Mouse (Mus musculus): Measurements from ENCODE around the gene Runx3. TPM values are rescaled to one million over a fixed set of nuclear protein-coding genes. Genes with fewer than 3 reads are reported as not detected.

The Runx3 gene
- polyA plus RNA-seq, 1 experiment from 2014 or later = 0.20 TPM

DNA sequence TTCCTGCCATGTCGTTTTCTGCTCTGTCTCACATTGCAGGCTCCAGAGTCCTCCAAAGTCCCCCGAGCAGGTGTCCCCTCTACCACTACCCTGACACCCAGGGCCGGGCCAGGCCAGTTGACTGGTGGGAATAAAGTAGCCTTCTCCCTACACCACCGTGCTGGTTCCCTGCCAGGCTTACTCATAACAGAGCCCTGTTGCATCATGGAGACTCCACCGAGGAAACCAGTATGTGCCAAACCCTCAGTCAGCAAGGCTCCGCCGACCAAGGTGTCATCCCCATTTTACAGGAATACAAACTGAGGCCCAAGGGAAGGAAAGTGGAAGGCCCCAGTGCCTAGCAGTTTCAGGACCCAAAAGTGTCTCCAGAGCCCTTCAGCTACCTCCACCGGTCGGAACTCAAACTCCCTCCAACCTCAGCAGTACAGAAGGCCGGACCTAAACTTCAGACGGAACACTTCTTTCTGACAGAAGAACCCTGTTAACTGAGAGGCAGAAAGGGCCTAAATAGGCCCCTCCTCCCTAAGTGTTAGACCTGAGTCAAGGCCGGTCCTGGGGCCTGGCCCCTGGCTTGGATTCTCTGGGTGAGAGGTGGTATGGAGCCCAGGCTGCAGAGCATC, 1.5 kb upstream of the Runx3 start:
- Histone ChIP-seq H3K9me3 (ENCODE audit: control insufficient read depth, low read length) (no peaks in the 10 kb centered on the region), H3K4me1 (replicated peaks; ENCODE audit: control insufficient read depth, insufficient read depth, low read length) (no peaks in the 10 kb centered on the region), H3K4me3 (ENCODE audit: low read depth, low read length) (no peak overlapping the region), H3K9ac (ENCODE audit: low read length) (no peak overlapping the region), H3K4me2 (ENCODE audit: low read length) (no peak overlapping the region), H3K36me3 (ENCODE audit: control insufficient read depth, insufficient read depth, low read length) (no peaks in the 10 kb centered on the region), H3K27ac (ENCODE audit: low read depth) (no peak overlapping the region), H3K27me3 (replicated peaks; ENCODE audit: control insufficient read depth, insufficient read depth, low read length) (no peaks in the 10 kb centered on the region)
- DNase-seq (ENCODE audit: low spot score) (no peak), ATAC-seq (replicated peaks; ENCODE audit: low FRiP score, low TSS enrichment, low read depth) (no peak)
- 92% methylated on average over 12 of the region's 12 CpGs for WGBS

DNA sequence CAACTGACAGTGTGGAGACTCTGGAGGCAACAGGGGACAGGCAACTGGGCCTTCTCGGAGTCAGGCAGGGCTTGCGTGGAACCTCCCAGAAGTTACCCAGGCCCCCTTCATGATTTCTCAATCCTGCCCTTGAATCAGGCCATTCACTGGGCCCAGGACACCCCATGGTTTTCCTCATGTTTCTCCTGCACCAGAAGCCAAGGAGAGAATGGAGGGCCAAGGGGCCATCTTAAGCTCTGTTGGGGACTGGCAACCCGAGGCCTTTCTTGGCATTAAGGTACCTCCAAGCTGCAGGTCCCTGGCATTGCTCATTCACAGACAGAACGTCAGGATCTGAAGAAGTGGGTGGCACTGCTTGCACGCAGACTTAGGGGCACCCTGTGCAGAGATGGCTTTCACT, 3.3 kb downstream of the Runx3 start:
- DNase-seq (ENCODE audit: low spot score) = no peak
- WGBS = 84% methylated on average over 5 of the region's 5 CpGs
- Histone ChIP-seq H3K4me2 (ENCODE audit: low read length) (no peak overlapping the region), H3K36me3 (ENCODE audit: control insufficient read depth, insufficient read depth, low read length) (no peaks in the 10 kb centered on the region), H3K4me1 (replicated peaks; ENCODE audit: control insufficient read depth, insufficient read depth, low read length) (no peaks in the 10 kb centered on the region), H3K9me3 (ENCODE audit: control insufficient read depth, low read length) (no peaks in the 10 kb centered on the region), H3K27ac (ENCODE audit: low read depth) (no peak overlapping the region), H3K9ac (ENCODE audit: low read length) (no peak overlapping the region), H3K27me3 (replicated peaks; ENCODE audit: control insufficient read depth, insufficient read depth, low read length) (0 out of 2 replicates have a peak, but pooled peaks cover 4% of the 10 kb centered on the region), H3K4me3 (ENCODE audit: low read depth, low read length) (no peak overlapping the region)
- no peak for ATAC-seq (replicated peaks; ENCODE audit: low FRiP score, low TSS enrichment, low read depth)

DNA sequence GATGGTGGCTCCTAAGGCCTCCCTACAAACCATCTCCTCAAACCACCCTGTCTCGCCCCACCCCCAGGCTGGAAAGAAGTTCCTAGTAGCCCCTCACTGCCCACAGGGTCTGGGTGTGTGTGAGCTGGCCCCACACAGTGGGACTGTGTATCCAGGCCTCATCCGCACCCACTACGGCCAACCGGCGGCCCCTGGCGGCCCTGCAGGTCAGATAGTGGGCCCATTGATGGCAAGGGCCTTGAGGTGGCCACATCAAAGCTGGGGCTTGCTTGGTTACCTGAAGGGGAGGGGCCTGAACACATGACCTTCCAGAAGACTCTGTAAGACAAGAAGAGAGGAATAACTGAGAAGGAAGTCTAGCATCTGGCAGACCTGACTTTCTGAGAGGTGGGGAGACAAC, 4.3 kb downstream of the Runx3 start:
- Histone ChIP-seq H3K4me1 (replicated peaks; ENCODE audit: control insufficient read depth, insufficient read depth, low read length) (peaks cover 4% of the 10 kb centered on the region; the same call in 1 of the 2 replicates), H3K9ac (ENCODE audit: low read length) (no peak overlapping the region), H3K27me3 (replicated peaks; ENCODE audit: control insufficient read depth, insufficient read depth, low read length) (0 out of 2 replicates have a peak, but pooled peaks cover 4% of the 10 kb centered on the region), H3K27ac (ENCODE audit: low read depth) (no peak overlapping the region), H3K4me3 (ENCODE audit: low read depth, low read length) (no peak overlapping the region), H3K36me3 (ENCODE audit: control insufficient read depth, insufficient read depth, low read length) (no peaks in the 10 kb centered on the region), H3K4me2 (ENCODE audit: low read length) (no peak overlapping the region), H3K9me3 (ENCODE audit: control insufficient read depth, low read length) (no peaks in the 10 kb centered on the region)
- WGBS = 88% methylated on average over 6 of the region's 6 CpGs
- ATAC-seq (replicated peaks; ENCODE audit: low FRiP score, low TSS enrichment, low read depth) = no peak
- no peak for DNase-seq (ENCODE audit: low spot score)

- no peak overlapping the region for H3K27ac ChIP-seq (ENCODE audit: low read depth)
- peaks cover 4% of the 10 kb centered on the region; the same call in 1 of the 2 replicates for H3K4me1 ChIP-seq (replicated peaks; ENCODE audit: control insufficient read depth, insufficient read depth, low read length)
- no peak overlapping the region for H3K9ac ChIP-seq (ENCODE audit: low read length)
- DNase-seq (ENCODE audit: low spot score) (no peak), ATAC-seq (replicated peaks; ENCODE audit: low FRiP score, low TSS enrichment, low read depth) (no peak)
- 0 out of 2 replicates have a peak, but pooled peaks cover 4% of the 10 kb centered on the region for H3K27me3 ChIP-seq (replicated peaks; ENCODE audit: control insufficient read depth, insufficient read depth, low read length)
- WGBS = 87% methylated on average over 3 of the region's 3 CpGs
- no peaks in the 10 kb centered on the region for H3K9me3 ChIP-seq (ENCODE audit: control insufficient read depth, low read length)
- H3K4me3 ChIP-seq (ENCODE audit: low read depth, low read length) = no peak overlapping the region
- no peaks in the 10 kb centered on the region for H3K36me3 ChIP-seq (ENCODE audit: control insufficient read depth, insufficient read depth, low read length)
- H3K4me2 ChIP-seq (ENCODE audit: low read length) = no peak overlapping the region
Measured at GRCm38 (mm10) chr4:135125152-135125551, 4.7 kb downstream of the Runx3 start.

GRCm38 (mm10) chr4:135126385-135126784, 5.9 kb downstream of the Runx3 start:
- no peaks in the 10 kb centered on the region for H3K9me3 ChIP-seq (ENCODE audit: control insufficient read depth, low read length)
- no peak overlapping the region for H3K4me2 ChIP-seq (ENCODE audit: low read length)
- DNase-seq (ENCODE audit: low spot score) (no peak), ATAC-seq (replicated peaks; ENCODE audit: low FRiP score, low TSS enrichment, low read depth) (no peak)
- H3K36me3 ChIP-seq (ENCODE audit: control insufficient read depth, insufficient read depth, low read length) = no peaks in the 10 kb centered on the region
- H3K4me1 ChIP-seq (replicated peaks; ENCODE audit: control insufficient read depth, insufficient read depth, low read length) = peaks cover 4% of the 10 kb centered on the region; the same call in 1 of the 2 replicates
- H3K27me3 ChIP-seq (replicated peaks; ENCODE audit: control insufficient read depth, insufficient read depth, low read length) = 0 out of 2 replicates have a peak, but pooled peaks cover 4% of the 10 kb centered on the region
- H3K27ac ChIP-seq (ENCODE audit: low read depth) = no peak overlapping the region
- no peak overlapping the region for H3K4me3 ChIP-seq (ENCODE audit: low read depth, low read length)
- no peak overlapping the region for H3K9ac ChIP-seq (ENCODE audit: low read length)
- 63% methylated on average over 5 of the region's 5 CpGs for WGBS

DNA sequence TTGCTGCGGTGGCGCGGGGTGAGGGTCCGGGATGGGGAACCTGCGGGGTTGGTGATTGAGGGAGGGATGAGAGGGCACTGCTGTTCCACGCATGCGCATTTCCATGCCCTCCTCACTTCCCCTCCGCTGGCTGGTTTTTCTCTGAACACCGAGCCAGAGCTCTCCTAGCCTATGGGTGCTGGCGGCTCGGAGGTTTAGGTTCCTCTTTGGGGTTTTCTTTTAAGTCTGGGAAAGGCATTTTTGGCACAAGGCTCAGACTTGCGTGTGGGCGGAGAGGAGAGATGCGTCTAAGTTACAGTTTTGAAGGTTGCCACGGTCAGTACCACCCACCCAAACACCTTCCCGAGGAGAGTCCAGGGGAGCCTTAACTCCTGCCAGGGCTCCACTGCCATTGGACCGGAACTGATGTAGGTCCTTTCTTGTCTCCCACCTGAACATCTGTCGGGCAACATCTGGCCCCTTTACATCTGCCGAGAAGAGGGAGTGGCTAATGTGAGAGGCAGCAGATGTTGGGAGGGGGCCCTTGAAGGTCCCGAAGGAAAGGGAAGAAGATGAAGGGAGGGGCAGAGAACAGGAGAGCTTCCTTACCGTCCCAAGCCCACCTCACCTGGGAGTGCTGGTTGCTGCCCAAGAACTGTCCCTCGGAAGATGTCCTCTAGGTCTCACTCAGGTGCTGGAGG, 8.5 kb downstream of the Runx3 start:
- H3K9ac ChIP-seq (ENCODE audit: low read length) = no peak overlapping the region
- H3K4me2 ChIP-seq (ENCODE audit: low read length) = peak overlapping the region; percentile 41
- 15% methylated on average over 22 of the region's 22 CpGs for WGBS
- peak overlapping the region; percentile 2; the same call in 1 of the 2 replicates for H3K4me3 ChIP-seq (ENCODE audit: low read depth, low read length)
- no peak overlapping the region for H3K27ac ChIP-seq (ENCODE audit: low read depth)
- peaks cover 4% of the 10 kb centered on the region; the same call in 1 of the 2 replicates for H3K4me1 ChIP-seq (replicated peaks; ENCODE audit: control insufficient read depth, insufficient read depth, low read length)
- H3K36me3 ChIP-seq (ENCODE audit: control insufficient read depth, insufficient read depth, low read length) = no peaks in the 10 kb centered on the region
- H3K9me3 ChIP-seq (ENCODE audit: control insufficient read depth, low read length) = no peaks in the 10 kb centered on the region
- H3K27me3 ChIP-seq (replicated peaks; ENCODE audit: control insufficient read depth, insufficient read depth, low read length) = 0 out of 2 replicates have a peak, but pooled peaks cover 4% of the 10 kb centered on the region
- no peak for ATAC-seq (replicated peaks; ENCODE audit: low FRiP score, low TSS enrichment, low read depth)
- DNase-seq (ENCODE audit: low spot score) = no peak

- H3K4me3 ChIP-seq (ENCODE audit: low read depth, low read length) = no peak overlapping the region
- H3K4me2 ChIP-seq (ENCODE audit: low read length) = no peak overlapping the region
- WGBS = 83% methylated on average over 6 of the region's 6 CpGs
- H3K27me3 ChIP-seq (replicated peaks; ENCODE audit: control insufficient read depth, insufficient read depth, low read length) = 0 out of 2 replicates have a peak, but pooled peaks cover 4% of the 10 kb centered on the region
- H3K9ac ChIP-seq (ENCODE audit: low read length) = no peak overlapping the region
- ATAC-seq (replicated peaks; ENCODE audit: low FRiP score, low TSS enrichment, low read depth) (no peak), DNase-seq (ENCODE audit: low spot score) (no peak)
- H3K4me1 ChIP-seq (replicated peaks; ENCODE audit: control insufficient read depth, insufficient read depth, low read length) = peaks cover 4% of the 10 kb centered on the region; the same call in 1 of the 2 replicates
- no peak overlapping the region for H3K27ac ChIP-seq (ENCODE audit: low read depth)
- no peaks in the 10 kb centered on the region for H3K36me3 ChIP-seq (ENCODE audit: control insufficient read depth, insufficient read depth, low read length)
- H3K9me3 ChIP-seq (ENCODE audit: control insufficient read depth, low read length) = no peaks in the 10 kb centered on the region
Measured at GRCm38 (mm10) chr4:135130156-135130555, 9.7 kb downstream of the Runx3 start.

- H3K9me3 ChIP-seq (ENCODE audit: control insufficient read depth, low read length) = no peaks in the 10 kb centered on the region
- 87% methylated on average over 6 of the region's 6 CpGs for WGBS
- ATAC-seq (replicated peaks; ENCODE audit: low FRiP score, low TSS enrichment, low read depth) (no peak), DNase-seq (ENCODE audit: low spot score) (no peak)
- H3K4me2 ChIP-seq (ENCODE audit: low read length) = no peak overlapping the region
- H3K27me3 ChIP-seq (replicated peaks; ENCODE audit: control insufficient read depth, insufficient read depth, low read length) = 0 out of 2 replicates have a peak, but pooled peaks cover 5% of the 10 kb centered on the region
- H3K4me1 ChIP-seq (replicated peaks; ENCODE audit: control insufficient read depth, insufficient read depth, low read length) = peaks cover 4% of the 10 kb centered on the region; the same call in 1 of the 2 replicates
- no peak overlapping the region for H3K27ac ChIP-seq (ENCODE audit: low read depth)
- no peak overlapping the region for H3K9ac ChIP-seq (ENCODE audit: low read length)
- no peaks in the 10 kb centered on the region for H3K36me3 ChIP-seq (ENCODE audit: control insufficient read depth, insufficient read depth, low read length)
- H3K4me3 ChIP-seq (ENCODE audit: low read depth, low read length) = no peak overlapping the region
Measured at GRCm38 (mm10) chr4:135131145-135131544, 10.7 kb downstream of the Runx3 start.

All from intestine, embryonic 14.5 days (tissue).